Mouse (Mus musculus) T-helper 1 cell (primary cell): ENCODE measurements around the gene Calcb.

ENCODE experiments used
- in situ Hi-C: fragments of 300-600 bp; cut with MboI, MseI; formaldehyde crosslinking; loops from one replicate; pipeline ENCODE4 v1.15.1; 2025; ENCODE audit warnings: high pct_unique_total_duplicates

Calcb gene

DNA sequence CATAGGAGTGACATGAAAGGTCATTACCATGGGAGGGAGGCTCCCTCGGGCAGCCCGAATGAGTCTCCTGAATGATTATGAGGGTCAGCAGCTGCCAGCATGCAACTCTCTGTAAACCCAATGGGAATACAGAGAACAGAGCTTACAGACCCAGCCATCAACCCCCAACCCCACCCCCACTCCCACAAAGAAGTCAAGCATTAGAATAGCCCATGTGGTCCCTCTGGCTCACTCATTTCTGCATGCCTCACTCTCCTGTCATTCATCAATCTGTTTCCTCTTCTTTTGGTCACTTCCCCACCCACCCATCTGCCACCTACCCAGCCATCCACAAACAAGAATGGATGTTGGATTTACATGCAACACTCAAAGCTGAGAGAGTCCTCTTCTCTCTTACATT lies 35.0 kb downstream of the Calcb start:
- in situ Hi-C loops = no loop called here

DNA sequence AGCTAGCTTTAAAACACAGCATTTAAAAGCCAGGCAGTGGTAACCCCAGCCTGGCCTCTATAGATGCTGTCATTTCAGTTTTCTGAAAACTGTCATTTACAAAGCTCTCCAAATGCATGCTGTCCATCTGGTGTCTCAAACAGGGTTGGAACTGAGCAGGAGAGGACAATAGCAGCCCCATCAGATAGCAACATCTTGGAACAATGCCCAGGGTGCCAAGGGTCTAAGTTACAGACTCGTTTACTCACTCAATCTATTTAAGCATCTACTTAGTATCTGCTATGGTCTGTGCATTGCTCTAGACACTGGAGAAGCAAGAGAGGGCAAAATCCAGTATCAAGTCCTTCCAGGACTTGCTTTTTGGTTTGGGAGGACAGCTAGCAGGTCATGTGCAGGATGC lies 35.8 kb downstream of the Calcb start:
- in situ Hi-C loops = no loop called here

DNA sequence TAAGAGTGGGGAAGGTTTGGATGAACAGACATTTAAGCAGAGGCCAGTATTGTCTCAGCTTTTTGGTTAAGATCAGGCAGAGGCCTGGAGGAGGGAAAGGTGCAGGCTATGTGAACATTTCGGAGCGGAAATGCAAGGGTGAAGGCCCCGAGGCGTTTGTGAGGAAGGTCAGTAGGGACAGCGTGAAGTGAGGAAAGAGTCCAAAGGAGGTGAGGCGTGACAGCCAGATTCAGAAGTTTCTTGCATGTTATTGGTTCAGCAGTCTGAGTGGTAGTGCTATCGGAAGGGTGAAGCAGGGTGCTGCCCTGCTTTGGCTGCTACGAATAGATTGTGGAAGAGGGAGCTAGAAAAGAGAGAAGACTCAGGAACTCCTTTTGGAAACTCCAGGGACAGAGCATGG lies 36.2 kb downstream of the Calcb start:
- in situ Hi-C loops = no loop called here

DNA sequence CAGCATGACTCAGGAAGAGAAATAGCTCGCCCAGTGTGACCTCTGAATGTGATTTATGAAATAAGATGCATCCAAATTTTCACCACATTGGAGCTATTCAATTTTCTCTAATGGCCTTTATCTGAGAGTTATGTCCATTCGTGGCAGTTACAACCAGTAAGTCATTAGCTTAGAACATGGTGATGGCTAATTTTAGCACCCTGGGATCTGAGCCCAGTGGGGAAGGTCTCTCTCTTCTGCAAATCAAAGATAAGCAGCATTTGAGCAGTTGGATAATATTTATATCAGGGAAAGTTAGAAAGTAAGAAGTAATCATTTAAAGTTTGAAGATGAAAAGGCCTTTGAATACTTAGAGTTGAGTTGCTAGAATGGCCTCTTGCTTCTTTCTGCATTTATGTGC lies 44.2 kb downstream of the Calcb start:
- in situ Hi-C loops = no loop called here

DNA sequence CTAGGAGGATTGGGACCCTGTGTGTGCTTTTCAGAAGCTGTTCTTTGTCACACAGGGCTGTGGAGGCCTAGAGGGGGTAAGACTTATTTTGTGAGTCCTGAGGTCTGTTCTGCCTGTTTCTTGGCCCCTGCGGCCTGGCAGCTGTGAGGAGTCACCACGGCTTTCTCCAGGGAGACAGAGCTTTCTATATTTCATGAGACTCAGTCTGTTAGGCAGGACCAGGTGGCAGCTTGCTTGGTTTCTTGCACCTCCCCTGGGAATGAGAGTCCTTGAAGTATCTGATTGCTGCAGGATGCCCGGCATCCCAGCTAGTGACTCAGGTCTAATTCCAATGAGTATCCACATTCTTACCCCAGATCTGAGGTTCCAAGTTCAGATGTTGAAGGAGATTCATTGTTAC lies 46.8 kb downstream of the Calcb start:
- in situ Hi-C loops = no loop called here

DNA sequence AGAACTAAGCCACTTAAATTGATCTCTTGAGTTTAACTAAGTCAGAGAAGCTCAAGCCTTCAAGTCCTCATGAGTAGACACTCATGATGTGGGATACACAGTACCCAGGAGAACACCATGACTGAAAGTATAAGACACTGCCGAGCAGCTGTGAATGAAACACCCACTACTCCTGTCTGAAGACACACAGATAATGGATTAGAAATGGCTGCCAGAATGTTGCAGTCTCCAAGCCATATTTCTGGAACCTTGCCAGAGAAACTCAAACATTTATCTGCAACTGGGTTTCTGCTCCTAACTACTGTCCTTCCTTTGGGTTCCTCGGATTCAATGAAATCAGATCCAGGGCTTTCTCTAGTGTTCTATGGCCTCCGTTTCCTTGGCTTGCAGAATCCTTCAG lies 48.1 kb downstream of the Calcb start:
- in situ Hi-C loops = no loop called here

DNA sequence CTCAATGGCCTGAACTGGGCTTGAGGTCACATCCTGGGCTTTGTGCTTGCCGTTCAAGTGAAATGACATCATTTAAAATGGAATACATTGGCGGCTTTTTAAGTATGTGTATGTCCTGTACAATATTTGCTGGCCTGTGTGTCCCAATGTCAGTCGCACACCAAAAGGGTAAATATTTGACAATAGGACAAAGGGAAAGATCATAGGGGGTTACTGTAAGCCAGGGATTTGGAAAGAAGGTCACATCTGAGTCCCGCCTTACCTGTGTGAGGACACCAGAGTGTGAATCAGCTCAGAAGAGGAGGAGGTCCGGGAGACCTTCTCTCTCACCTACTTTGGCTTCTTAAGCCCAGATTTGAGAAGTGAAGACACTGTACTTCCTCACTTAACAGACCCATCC lies 50.1 kb downstream of the Calcb start:
- in situ Hi-C loops = no loop called here

DNA sequence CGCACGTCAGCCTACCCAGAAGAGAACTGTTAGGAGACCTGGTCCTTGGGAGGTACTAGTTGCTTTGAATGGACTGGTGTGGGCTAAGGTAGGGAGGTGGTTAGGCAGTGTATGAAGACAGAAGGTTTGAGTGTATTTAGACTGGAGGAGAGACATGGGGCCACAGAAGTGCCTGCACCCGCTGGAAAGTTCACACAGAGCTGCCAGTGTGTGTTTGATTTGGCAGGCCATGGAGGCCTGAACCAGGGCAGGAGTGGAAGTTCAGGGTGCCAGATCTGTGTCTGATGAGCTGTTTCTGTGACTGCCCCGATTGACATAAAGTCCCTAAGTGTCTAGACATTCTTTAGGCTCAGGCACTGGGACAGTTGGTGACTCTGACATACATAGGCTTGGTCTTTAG lies 50.6 kb downstream of the Calcb start:
- in situ Hi-C loops = no loop called here

DNA sequence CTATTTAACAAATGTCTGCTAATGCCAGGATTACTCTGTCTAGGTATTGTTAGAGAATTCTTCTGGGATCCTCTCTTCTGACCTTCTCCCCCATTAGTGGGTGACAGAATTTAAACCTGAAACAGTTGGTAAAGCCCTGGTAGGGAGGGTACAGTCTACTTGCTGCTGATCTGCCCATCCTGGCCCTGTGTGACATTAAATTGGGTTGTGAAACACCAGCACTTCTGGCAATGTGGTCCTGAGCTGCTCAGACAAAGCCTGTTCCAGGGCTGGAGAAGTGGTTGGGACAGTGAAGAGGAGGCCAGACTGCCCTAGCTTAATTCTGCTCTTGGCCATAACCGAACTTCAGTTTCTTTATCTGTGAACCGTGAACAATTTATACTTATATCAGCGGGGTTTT lies 52.1 kb downstream of the Calcb start:
- in situ Hi-C loops = no loop called here

DNA sequence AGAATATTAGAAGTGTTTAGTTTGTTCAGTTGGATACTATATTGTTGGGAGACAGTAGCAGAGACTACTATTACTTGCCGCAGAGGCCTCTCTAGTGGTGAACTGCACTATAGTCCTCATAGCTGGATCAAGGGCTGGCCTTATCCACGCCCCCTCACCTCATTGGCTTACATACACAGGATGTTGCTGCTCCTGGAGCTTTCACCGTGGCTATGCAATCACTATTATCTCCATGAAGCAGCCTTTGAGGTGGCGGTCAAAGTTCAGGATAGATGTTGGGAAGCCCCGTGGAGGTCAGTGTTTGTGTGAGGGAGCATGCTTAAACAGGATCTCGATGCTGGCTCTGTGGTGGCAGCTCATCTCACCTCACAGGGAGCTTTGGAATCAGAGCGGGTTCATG lies 53.4 kb downstream of the Calcb start:
- in situ Hi-C loops = no loop called here
